Mouse (Mus musculus): ENCODE measurements at regions not wholly inside any gene's neighbourhood (a gene's known extent, or its start where the extent isn't known, plus 50 kb on each side); places are given as distances from the start of the nearest gene placed in this dataset.
A peak's percentile ranks its signal among the peaks of the same experiment; 100 is the strongest.
"Not testable (repeated sequence)": the region's sequence is repeated elsewhere in the genome, so short reads cannot be mapped to it uniquely, and the experiment has no call there.

DNA sequence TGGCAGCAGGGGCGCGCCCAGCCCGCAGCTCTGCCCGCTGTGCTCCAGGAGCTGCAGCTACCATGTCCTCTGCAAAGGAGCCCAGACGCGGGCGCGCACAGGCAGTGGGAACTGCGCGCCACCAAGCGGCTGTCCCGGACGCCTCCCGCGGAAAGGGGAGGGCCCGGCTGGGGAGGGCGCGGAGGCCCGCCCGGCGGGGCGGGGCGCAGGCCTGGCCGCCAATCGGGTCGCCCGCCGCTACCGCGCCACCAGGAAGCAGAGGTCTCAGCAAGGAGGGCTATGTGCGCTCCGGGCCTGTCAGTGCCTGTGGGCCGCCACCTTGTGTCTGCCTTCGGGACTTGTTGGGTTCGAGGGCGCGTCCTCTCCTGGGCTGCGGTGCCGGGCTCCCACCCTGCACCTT lies 367.0 kb upstream of the Ywhaq start:
- 2% methylated on average over 29 of the region's 39 CpGs for WGBS
- not testable (repeated sequence) for H3K36me3 ChIP-seq; H3K27ac ChIP-seq; H3K27me3 ChIP-seq; H3K4me1 ChIP-seq (replicated peaks); H3K9me3 ChIP-seq
- peak overlapping the region; percentile 55 for H3K4me2 ChIP-seq
- peak; percentile 85 for ATAC-seq (ENCODE audit: insufficient number of reproducible peaks, insufficient read depth, low FRiP score, low TSS enrichment, low read depth)
- H3K9ac ChIP-seq (replicated peaks), result peak overlapping the region; percentile 54
- peak overlapping the region; percentile 46 for H3K4me3 ChIP-seq (replicated peaks)

DNA sequence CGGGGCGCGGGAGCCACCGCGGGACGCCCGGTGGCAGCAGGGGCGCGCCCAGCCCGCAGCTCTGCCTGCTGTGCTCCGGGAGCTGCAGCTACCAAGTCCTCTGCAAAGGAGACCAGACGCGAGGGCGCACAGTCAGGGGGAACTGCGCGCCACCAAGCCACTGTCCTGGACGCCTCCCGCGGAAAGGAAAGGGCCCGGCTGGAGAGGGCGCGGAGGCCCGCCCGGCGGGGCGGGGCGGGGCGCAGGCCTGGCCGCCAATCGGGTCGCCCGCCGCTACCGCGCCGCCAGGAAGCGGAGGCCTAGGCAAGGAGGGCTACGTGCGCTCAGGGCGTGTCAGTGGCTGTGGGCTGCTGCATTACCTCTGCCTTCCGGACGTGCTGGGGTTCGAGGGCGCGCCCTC lies 361.3 kb upstream of the Ywhaq start:
- 2% methylated on average over 35 of the region's 45 CpGs for WGBS
- Histone ChIP-seq H3K4me2 (peak overlapping the region; percentile 42), H3K4me3 (replicated peaks) (peak overlapping the region; percentile 31)
- H3K4me1 ChIP-seq (replicated peaks); H3K27ac ChIP-seq; H3K9ac ChIP-seq (replicated peaks); ATAC-seq (ENCODE audit: insufficient number of reproducible peaks, insufficient read depth, low FRiP score, low TSS enrichment, low read depth); H3K36me3 ChIP-seq; H3K27me3 ChIP-seq; H3K9me3 ChIP-seq: not testable (repeated sequence)

DNA sequence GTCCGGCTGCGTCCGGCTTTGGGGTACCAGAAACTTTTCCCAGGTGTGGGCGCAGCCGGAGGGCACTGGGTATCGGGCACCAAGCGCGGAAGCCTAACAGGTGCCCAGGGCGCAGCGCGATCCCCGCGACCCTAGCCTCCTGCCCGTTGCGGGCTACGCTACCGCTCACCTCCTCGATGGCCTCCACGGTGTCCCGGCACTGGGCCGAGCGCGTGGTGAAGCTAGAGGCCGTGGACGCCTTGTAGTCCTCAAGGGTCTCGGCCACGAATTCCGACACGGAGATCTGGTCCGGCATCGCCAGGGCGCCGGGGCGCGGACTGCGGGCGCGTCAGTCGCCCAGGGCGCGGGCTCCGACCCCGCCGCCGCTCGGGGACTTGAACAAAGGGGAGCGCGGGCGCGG lies 360.9 kb upstream of the Ywhaq start:
- WGBS, result 24% methylated on average over 50 of the region's 50 CpGs
- not testable (repeated sequence) for H3K27ac ChIP-seq; H3K27me3 ChIP-seq; H3K4me1 ChIP-seq (replicated peaks); H3K36me3 ChIP-seq; H3K9me3 ChIP-seq; H3K9ac ChIP-seq (replicated peaks); ATAC-seq (ENCODE audit: insufficient number of reproducible peaks, insufficient read depth, low FRiP score, low TSS enrichment, low read depth)
- Histone ChIP-seq H3K4me3 (replicated peaks) (peak overlapping the region; percentile 31), H3K4me2 (peak overlapping the region; percentile 42)

DNA sequence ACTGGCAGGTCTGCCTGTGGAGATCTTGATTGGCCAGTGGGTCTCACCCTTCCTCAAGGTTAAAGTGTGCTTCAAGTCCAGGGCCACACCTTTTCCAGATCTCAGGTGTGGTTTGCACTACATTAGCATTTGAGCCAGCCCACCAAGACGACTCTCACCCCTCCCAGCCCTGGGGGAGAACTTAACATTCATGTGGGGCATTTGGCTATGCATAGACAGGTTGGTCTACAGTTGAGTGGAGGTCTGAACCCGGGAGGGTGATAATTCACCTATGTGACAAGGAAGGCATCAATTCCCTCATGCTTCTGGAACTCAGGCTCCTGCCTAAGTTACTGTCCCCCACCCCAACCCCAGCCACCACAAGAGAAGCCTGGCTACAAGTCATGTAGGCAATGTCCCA lies 350.3 kb upstream of the Ywhaq start:
- not testable (repeated sequence) for H3K27me3 ChIP-seq

More for the DNA sequence above, 350.3 kb upstream of the Ywhaq start:
- H3K4me2 ChIP-seq; H3K4me1 ChIP-seq (replicated peaks); H3K36me3 ChIP-seq; H3K9me3 ChIP-seq; H3K9ac ChIP-seq (replicated peaks); ATAC-seq (ENCODE audit: insufficient number of reproducible peaks, insufficient read depth, low FRiP score, low TSS enrichment, low read depth); H3K27ac ChIP-seq; H3K4me3 ChIP-seq (replicated peaks): not testable (repeated sequence)
- 92% methylated on average over 2 of the region's 2 CpGs for WGBS

Measured in limb, embryonic 12.5 days (tissue).